Mouse (Mus musculus): Measurements from ENCODE around the gene Kras.

Gene Kras

DNA sequence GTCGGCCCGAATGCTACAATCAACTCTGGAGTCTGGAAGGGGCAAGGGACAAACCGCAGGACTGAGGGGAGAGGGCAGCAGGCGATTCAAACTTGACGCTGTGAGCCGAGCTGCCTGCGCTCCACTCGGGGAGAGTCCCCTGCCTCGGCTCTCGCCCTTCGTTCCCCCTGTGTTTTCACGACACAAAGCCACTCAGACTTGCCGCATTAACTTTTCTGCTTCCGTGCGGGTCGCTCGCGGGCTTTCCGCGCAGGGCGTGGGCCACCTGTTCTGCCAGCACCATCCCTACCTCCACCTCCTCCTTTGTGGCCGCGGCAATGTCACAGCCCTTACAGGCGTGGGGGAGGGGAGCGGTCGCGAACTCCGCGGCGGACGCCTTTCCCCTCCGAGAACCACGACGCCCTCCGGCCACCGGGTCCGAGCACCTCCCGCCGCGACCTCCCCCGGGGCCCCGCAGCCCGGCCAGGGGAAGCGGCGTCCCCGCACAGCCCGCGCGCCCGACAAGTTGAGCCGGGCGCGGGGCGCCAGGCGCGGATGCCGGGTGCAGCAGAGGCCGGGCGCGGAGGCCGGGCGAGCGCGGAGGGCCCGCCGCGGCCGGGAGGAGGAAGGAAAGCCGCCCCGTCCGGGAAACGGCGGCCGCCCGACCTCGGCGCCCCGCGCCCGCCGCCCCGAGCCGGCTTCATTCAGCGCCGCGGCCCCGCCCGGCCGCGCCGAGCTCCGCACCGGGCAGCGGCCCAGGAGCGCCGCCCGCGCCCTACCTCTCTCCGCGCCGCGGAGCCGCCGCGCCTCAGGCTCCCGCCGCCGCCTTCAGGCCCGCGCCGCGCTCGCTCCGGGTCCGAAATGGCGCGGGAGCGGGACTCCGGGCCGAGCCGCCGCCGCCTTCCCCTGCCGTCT lies 501 bp downstream of the Kras start:
- DNase-seq (ENCODE audit: low spot score), result peak; percentile 58

DNA sequence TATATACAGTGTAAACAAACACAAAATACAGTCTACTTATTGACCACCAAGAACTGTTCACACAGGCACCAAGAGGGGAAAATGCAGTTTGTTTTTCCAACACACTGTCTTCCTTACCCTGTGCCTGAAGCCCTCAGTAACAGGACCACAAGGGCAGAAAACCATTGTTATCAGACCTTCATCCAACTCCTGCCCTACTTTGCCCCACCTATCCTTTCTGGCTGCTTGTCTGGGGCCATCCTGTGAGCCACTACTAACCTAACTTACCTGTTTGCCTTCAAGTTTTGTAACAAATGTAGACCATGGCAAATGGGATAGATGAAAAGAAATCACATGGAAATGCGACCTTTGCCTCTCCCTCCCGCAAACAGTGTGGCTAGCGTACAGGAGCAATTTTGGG lies 2.2 kb downstream of the Kras start:
- DNase-seq (ENCODE audit: low spot score), result no peak

DNA sequence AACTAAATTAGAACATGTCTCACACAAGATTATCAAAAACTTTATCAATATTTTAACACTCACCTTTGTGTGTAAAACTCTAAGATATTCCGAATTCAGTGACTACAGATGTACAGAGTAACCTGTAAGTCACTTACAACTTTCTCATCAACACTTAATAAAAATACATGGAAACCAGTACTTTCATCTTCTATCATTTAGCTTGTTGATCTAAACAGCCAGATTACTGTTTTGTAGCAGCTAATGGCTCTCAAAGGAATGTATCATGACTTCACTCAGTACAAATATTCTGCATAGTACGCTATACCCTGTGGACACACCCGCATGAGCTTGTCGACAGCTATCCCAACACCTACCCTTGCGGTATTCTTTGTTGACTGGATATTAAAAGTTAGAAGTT lies 3.2 kb downstream of the Kras start:
- no peak for DNase-seq (ENCODE audit: low spot score)

DNA sequence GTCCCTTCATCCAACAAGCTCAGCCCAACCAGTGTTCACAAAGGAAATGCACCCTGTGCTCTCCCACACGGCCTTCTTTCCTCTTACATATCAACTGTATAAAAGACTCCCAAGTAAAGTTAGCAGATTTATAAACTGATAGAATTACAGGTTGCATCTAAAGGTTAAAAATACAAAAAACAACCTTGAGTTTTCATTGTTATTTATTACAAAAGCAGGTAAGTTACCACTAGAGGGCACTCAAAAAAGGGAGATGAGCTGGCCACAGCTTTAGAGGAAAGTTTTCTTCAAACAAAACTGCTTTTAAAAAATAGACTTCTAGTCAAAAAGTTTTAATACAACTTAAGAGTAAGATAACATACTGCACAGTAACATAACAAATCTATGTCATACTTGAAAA lies 7.5 kb downstream of the Kras start:
- peak; percentile 74 for DNase-seq (ENCODE audit: low spot score)

DNA sequence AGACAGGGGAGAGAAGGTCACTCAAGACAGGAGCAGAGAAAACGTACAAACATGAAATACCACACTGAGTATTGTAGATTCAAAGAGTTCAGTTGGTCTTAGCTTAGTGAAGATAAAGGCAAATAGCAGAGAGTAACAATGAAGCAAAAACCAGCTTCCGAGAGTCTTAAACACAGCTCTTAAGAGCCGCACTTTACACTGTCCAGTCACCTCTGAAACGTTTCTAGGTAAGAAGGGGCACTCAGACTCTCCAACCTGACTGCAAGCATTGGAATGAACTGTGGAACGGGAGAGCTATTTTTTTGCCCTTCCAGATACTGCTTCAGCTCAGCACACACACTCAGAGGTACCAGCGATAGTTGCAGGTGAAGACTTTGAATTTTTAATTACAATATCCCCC lies 9.8 kb downstream of the Kras start:
- no peak for DNase-seq (ENCODE audit: low spot score)

DNA sequence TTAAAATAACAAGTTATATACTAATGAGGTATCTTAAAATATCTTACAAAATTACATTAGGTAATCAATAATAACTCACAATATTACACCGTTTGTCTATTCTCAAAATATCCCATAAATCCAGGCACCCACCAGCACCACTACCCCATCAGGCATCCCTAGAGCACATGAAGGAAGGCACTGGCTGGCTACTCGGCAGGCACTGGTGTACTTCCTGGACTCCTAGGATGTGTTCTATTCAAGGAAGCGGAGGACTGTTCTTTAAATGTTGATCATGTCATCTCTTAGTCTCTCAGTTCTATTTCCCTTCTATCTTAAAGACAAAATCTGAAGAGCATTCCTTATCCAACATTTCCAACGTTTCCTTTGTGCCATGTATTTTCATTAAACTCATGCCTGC lies 12.9 kb downstream of the Kras start:
- no peak for DNase-seq (ENCODE audit: low spot score)

DNA sequence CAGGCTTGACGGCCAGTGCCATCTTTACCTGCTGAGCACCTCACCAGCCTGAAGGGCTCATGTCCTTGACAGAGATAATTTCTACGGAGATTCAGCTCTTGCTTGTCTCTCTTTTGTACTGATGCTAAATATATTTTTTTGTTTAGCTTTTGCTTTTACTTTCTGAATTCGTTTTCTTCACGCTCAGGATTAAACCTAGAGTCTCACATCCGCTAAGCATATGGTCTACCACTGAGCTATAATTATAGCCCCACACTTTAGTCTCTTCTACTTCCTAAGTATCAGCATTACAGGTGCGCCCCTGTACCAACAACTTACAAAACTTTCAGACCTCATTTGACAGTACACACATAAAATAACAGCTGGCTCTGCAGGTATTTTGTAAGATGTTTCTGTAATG lies 14.7 kb downstream of the Kras start:
- DNase-seq (ENCODE audit: low spot score), result no peak

DNA sequence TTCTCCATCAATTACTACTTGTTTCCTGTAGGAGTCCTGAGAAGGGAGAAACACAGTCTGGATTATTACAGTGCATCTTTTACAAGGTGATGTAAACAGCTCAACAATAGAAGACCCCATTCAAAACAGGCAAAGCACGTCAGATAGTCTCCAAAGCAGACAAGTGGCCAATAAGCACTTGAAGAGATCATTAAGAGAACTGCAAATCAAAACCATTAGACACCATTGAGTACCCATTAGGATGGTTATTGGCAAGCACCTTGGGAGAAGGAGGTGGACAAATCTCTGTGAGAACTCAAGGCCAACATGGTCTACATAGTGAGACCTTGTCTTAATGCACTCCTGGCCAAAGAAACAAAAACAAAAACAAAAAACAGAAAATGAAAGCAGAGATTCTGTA lies 15.6 kb downstream of the Kras start:
- DNase-seq (ENCODE audit: low spot score), result no peak

DNA sequence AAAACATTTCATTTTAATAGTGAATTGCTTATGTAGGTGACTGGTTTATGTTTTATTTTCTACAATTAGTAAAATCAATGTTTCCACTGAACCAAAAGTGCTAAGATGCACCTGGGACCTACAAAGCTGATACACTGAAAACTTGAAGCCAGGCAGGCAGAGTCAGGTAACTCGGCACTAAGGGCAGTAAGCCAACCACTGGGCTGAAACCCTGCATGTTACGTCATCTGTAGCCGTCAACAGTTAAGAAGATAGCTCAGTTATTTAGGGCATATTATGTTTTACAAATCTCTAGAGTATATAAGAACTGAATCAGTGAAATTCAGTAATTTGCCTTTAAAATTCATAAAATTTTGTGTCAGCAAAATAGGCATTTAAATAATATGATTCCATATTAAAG lies 23.7 kb downstream of the Kras start:
- DNase-seq (ENCODE audit: low spot score), result no peak

DNA sequence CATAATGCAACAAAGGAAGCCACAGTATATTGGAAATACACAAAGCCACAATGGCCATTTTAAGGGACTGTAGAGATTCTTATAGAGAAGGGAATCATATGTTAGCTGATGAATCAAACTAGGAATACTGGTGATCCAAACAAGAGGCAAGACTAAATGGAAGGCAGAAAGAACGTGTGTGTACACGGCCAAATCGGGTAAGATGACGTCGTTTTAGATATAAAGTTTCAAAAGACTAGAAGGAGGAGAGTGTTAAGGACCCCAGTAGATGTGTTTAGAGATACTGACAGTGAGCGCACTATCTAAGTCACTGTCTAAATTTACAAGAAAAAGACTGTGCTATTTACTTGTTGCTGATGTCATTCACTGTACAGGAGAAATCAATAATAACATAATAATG lies 25.8 kb downstream of the Kras start:
- no peak for DNase-seq (ENCODE audit: low spot score)

DNA sequence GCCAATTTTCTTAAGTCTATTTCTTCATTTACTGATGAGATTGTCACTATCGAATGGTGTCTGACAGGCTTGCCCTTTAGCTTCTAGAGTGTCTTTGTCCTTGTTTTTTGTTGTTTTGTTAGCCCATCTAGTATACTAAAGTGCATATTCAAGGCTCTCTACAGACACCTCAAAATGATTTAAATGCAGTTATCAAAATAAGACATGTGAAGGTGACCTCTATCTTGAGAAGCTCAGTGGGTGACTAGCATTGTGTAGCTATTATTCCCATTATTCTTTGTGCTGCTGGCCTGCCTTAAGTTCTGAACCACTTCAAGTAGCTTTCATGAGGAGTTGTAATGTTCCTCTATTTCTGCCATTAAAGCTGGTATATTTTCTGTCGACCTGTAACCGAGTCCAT lies 34.2 kb downstream of the Kras start:
- no peak for DNase-seq (ENCODE audit: low spot score)

DNA sequence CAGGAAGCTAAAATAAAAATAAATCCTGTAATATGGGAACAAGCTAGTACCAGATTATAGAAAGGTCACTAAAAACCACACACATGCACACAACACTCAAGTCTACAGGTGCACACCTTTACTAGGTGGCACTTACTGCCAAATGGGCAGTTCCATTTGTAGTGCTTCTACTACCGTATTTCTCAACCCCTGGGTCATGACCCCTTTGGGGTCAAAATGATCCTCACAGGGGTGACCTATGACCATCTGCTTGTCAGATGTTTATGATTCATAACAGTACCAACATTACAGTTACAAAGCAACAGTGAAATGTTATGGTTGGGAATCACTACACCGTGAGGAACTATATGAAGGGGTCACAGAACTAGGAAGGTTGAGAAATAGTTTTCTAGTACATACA lies 36.1 kb downstream of the Kras start:
- DNase-seq (ENCODE audit: low spot score), result no peak

DNA sequence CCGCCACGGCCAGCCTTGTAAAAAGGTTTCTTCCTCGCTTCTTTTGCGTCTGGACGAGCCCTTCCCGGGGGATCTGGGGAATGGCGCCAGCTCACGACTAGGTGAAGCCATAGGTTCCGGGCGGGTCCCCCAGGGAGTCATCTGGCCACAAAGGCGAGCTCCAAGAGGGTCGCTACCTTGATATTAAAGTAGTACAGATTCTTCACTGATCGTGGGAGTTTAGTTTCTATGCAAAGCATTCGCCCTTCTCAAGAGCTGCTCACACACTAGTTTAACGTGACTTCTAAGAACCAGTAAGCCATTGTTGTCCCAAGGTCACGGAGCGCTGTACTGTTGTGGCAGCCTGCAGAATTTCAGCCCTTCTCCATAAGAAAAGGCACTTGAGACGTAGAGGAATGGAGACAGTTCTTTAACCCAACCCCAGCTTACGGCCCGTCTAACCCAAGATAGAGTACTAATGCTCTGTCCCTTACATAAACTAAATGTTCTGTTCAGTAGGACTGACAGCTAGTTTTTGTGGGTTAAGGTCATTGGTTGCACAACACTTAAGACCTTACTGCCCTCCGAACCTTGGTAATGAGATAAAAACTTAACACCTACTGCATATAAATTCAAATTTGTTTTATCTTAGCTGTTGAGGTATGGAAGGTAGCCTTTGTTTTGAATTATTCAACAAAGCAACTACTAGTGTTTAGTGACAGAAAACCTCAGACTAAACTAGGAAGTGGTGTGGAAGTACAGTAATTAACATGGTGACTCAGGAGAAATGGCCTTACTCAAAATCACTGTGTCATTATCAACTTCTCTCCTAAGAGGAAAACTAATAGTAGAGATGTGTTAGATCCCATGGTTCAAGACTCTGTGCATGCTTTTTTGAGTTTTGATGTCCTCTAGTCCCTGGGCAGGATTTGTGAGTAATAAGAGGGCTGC lies 38.4 kb downstream of the Kras start:
- DNase-seq (ENCODE audit: low spot score), result peak; percentile 64

DNA sequence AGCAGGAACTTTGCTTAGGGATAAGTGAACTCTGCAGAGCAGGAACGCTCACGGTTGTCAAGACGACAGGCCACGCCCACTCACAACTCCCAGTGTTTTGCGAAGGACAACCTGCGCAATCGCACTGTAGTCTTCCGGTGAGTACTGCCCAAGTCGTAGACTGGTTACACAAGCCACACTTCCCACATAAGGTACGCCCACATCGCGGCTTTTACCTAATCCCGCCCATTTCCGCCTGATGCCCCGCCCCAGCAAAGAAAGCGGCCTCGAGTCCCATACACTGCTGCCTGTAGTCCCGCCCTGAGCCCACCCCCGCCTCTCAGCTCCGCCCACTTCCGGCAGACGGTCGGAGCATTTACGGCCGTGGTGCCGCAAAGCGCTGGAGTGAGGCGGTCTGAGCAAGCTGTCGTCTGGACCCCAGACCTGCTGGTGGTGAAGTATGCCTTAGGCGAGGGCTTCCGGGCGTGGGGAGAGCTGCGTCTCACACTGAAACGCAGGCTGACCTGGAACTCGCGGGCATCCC lies 39.2 kb downstream of the Kras start, which contains the start of the genes Casc1 and Etfrf1:
Casc1 (minus strand) TSS at position 190 of the 523 bp plus-strand sequence.
Etfrf1 (plus strand) TSS at position 319 of the 523 bp plus-strand sequence.
- DNase-seq (ENCODE audit: low spot score), result peak; percentile 99

DNA sequence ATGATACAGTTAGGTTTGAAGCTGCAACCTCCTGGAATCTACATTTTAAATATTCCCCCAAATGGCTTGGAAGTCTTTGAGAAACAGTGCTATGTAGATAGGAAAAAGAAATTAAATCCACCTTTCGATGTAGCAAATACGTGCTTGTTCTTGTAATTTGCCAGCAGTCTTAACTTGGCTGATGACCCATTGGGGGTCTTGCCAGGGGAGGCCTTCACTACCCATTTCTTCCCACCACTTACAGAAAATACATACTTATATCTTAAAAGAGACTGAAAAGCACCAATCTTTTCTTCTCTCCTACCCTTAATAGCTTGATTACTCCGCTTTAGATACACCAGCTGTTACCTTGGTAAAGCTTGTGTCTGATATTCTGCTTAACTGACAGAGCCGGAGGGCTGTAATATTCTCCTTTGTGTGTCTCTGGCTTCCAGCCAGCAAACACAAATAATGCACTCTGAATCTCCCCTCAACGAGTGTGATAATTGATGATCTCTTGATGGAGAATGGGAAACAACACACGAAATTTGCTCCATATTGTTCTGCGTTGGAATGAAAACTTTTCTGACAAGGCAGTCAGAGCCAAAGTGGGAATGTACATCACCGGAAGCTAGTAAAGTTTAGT lies 39.9 kb downstream of the Kras start:
- DNase-seq (ENCODE audit: low spot score), result no peak

DNA sequence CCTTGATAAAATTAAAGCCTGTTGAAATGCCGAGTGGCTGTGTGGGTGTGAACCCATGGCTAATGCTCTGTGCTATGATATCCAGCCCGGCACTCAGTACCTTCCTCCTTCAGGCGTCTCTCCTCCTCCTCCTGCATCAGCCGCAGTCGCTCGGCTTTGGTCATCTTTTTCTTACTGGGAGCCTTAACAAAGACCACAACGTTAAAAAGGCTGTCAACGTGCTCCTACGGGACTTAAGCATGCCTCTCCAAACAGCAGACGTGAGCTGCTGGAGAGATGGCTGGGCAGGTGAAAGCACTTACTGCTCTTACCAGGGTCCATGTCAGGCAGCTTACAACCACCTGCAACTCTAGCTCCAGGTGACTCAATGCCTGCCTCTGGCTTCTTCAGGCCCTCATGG lies 44.9 kb downstream of the Kras start:
- no peak for DNase-seq (ENCODE audit: low spot score)

DNA sequence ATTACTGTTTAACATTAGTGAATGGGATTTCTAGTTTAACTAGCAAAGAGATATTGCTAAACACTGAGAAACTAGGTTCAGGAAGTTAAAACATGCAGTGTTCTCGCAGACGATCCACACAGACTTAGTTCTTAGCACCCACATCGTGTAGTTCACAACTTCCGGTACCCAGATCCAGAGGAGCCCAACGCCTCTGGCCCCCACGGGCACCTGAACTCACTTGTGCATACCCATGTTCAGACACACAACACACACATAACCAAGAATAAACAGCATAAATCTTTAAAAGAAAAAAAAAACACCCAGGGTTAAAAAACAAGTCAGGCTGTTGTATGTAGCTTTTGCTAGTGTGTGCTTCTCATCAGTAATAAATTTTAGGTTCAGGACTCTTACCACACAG lies 45.6 kb downstream of the Kras start:
- no peak for DNase-seq (ENCODE audit: low spot score)

DNA sequence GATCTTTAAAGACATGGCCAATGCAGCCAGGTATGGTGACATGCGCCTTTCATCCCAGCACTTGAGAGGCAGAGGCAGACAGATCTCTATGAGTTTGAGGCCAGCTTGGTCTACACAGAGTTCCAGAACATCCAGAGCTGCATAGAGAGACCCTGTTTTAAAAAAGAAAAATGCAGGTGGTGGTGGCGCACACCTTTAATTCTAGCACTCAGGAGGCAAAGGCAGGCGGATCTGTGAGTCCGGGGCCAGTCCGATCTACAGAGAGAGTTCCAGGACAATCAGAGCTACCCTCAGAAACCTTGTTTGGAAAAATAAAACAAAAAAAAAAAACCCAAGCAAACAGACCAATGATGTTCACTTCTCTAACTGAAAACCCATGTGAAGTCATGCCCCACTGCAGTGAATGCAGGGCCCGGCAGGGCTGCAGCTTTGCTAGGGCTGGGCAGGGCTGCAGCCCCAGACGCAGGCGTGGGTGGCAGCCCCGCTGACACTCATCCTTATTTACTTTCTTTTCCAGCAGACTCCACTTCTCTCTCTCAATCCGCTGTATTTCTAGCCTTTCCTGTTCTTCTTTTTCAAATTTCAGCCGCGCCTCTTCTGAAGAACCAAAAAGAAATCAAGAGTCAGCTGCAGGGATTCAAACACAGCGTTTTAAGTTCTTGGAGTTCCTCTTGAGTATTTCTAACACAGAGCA lies 47.5 kb downstream of the Kras start:
- DNase-seq (ENCODE audit: low spot score), result no peak

DNA sequence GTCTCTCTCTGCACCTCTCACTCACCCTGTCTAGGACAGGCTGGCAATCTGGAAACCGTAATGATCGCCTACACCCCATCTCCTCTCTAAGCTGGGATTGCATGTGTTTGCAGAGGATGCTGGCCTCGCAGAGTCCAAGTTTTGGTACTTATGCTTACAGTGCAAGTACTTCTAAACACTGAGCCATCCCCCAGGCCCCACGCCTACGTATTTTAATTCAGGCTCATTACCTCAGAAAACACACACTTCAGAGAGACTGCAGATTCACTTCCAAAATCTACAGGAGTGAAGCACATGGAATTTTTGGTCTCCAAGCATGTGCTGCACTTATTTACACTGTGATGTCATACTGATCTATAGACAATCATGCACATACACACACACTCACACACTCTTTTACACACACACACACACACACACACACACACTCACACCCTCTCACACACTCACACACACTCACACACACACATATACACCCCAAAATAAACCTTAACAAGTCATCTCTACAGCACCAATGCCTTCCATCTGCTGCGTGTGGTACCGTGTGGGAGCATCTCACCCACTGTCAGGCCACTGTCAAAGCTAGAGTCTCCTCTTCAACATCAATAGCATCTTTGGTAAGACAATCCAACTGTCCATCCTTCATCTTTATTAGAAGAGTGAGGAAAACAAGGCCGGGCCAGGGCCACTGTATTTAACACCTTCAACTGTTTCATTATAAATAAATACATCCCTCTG lies 51.9 kb downstream of the Kras start:
- DNase-seq (ENCODE audit: low spot score), result no peak

DNA sequence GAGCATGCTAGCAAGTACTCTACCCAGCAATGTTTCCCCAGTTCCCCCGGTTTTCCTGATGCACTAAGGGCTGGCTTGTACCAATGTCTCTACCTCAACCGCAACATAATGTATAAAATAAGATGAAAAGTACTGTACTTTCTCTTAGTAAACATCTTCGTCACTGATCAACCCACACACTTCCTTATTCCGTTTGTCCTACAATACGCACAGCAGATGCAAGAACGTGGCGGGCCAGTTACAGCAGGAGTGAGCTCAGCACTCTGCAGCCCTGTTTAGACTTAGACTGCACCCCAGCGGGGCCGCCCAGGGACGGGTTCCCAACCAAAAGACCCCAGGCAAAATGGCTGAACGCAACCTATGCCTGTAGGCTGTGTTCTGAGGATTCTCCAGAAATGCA lies 56.6 kb downstream of the Kras start:
- no peak for DNase-seq (ENCODE audit: low spot score)

DNA sequence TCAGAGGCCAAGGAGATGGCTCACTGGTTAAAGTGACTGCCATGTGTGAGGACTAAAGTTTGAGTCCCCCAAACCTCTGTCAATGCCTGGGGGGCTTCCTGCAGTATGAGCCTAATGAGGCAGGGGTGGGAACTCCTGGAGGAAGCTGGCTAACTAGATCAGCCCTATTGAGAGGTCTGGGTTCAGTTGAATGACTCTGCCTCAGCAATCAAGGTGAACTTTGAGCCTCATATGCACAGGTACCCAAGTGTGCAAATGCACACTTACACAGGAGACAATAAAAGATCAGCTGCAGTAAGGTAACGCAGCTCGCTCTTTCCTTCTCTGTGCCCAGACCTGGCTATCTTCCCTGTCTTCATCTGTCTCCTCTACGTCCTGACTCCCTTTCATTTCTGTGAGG lies 57.0 kb downstream of the Kras start:
- no peak for DNase-seq (ENCODE audit: low spot score)

Measured in retina, embryonic 14.5 days (tissue).